Mouse (Mus musculus): ENCODE data around the gene Gm8165. TPM values are rescaled to one million over a fixed set of nuclear protein-coding genes. Genes with fewer than 3 reads are reported as not detected.
"Not testable (repeated sequence)": the region's sequence is repeated elsewhere in the genome, so short reads cannot be mapped to it uniquely, and the experiment has no call there.

Gm8165 gene
- total RNA-seq (2012; rRNA removed): not detected in 2 replicates

GRCm38 (mm10) chr14:43677099-43677498 is at the start of gene Gm8165:
Gene Gm8165 (minus strand): TSS chr14:43677199.
- H3K4me1 ChIP-seq (ENCODE audit: control insufficient read depth in 2 of 2, insufficient read depth in 2 of 2, low read length in 2 of 2, poor library complexity in 1 of 2); H3K9me3 ChIP-seq (ENCODE audit: control insufficient read depth, insufficient read depth, low read depth, low read length); H3K9ac ChIP-seq (ENCODE audit: insufficient read depth, low read depth, low read length, poor library complexity, severe bottlenecking); H3K4me3 ChIP-seq (ENCODE audit: insufficient read depth in 1 of 2, low read depth in 1 of 2, low read length in 2 of 2, poor library complexity in 1 of 2, severe bottlenecking in 1 of 2); DNase-seq (ENCODE audit: low read depth, low spot score); H3K27ac ChIP-seq (ENCODE audit: insufficient read depth, low read depth, low read length, poor library complexity, severe bottlenecking); H3K36me3 ChIP-seq (ENCODE audit: control insufficient read depth, insufficient read depth, low read length, poor library complexity, severe bottlenecking); in situ Hi-C loops (cut with MboI; ENCODE audit: low sequenced_read_pairs in 2 of 2, unreplicated experiment in 2 of 2): not testable (repeated sequence)

GRCm38 (mm10) chr14:43697621-43698020 is 20.6 kb upstream of the Gm8165 start, which contains the start of gene Gm7324:
Gene Gm7324 (plus strand): TSS chr14:43697828.
- H3K9ac ChIP-seq (ENCODE audit: insufficient read depth, low read depth, low read length, poor library complexity, severe bottlenecking); in situ Hi-C loops (cut with MboI; ENCODE audit: low sequenced_read_pairs in 2 of 2, unreplicated experiment in 2 of 2); DNase-seq (ENCODE audit: low read depth, low spot score); H3K4me3 ChIP-seq (ENCODE audit: insufficient read depth in 1 of 2, low read depth in 1 of 2, low read length in 2 of 2, poor library complexity in 1 of 2, severe bottlenecking in 1 of 2); H3K36me3 ChIP-seq (ENCODE audit: control insufficient read depth, insufficient read depth, low read length, poor library complexity, severe bottlenecking); H3K4me1 ChIP-seq (ENCODE audit: control insufficient read depth in 2 of 2, insufficient read depth in 2 of 2, low read length in 2 of 2, poor library complexity in 1 of 2); H3K9me3 ChIP-seq (ENCODE audit: control insufficient read depth, insufficient read depth, low read depth, low read length); H3K27ac ChIP-seq (ENCODE audit: insufficient read depth, low read depth, low read length, poor library complexity, severe bottlenecking): not testable (repeated sequence)

Other genes with a start within 250 kb of the Gm8165 start
- gene Gm5799, start 133.6 kb downstream of the Gm8165 start, total RNA-seq (2012; rRNA removed): not detected in 2 replicates
- not detected in 2 replicates for gene Gm17654, start 98.1 kb downstream of the Gm8165 start, total RNA-seq (2012; rRNA removed)
- not detected in 2 replicates for gene Gm10375, start 69.2 kb downstream of the Gm8165 start, total RNA-seq (2012; rRNA removed)
- 0.42 and 1.3 TPM in 2 replicates for gene Gm7324, start 20.6 kb upstream of the Gm8165 start, total RNA-seq (2012; rRNA removed)
- gene Gm16506, start 50.3 kb upstream of the Gm8165 start, total RNA-seq (2012; rRNA removed): not detected in 2 replicates
- gene Gm6526, start 70.7 kb upstream of the Gm8165 start, total RNA-seq (2012; rRNA removed): not detected in 2 replicates
- not detected in 2 replicates for gene Gm8180, start 107.5 kb upstream of the Gm8165 start, total RNA-seq (2012; rRNA removed)
- not detected in 2 replicates for gene Ear1, start 198.3 kb upstream of the Gm8165 start, total RNA-seq (2012; rRNA removed)
- gene Ear10, start 246.4 kb upstream of the Gm8165 start, total RNA-seq (2012; rRNA removed): not detected in 2 replicates
- 0.58 and 0.67 TPM in 2 replicates for gene Gm8113, start 248.2 kb upstream of the Gm8165 start, total RNA-seq (2012; rRNA removed)

Data from ES-E14 (cell line).